Mouse (Mus musculus): Measurements from ENCODE around the gene Man2b1.
"Not testable (repeated sequence)": the region's sequence is repeated elsewhere in the genome, so short reads cannot be mapped to it uniquely, and the experiment has no call there.

Gene Man2b1

GRCm38 (mm10) chr8:85123691-85124090 is 40.6 kb downstream of the Man2b1 start:
- no peak for DNase-seq

GRCm38 (mm10) chr8:85132335-85132734 is 49.3 kb downstream of the Man2b1 start:
- no peak for DNase-seq

GRCm38 (mm10) chr8:85135690-85136089 is 52.6 kb downstream of the Man2b1 start:
- DNase-seq: not testable (repeated sequence)

DNA sequence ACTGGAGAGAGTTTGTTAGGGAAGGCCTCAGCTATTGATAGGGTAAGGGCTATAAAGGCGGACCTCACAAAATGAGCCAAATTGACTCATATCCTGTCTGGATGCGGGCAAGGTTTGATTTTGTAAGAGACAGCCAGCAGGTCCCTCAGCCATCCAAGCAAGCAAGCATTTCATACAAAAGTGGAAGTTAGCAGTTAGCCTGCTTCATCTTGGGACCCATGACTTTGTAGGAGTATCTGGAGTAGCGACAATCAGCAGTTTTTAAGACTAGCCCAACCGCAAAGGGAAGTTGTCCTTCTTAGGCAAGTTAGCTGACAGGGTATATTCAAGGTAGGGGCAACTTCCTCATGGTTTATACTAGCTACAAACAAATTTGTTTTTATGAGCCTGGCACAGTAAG is 59.4 kb downstream of the Man2b1 start:
- no peak for DNase-seq

Data from right cerebral cortex, postnatal 4 days (tissue).